Mouse (Mus musculus) urinary bladder, postnatal 25 days (tissue): ENCODE results near the gene Mapkap1.
A peak's percentile ranks its signal among the peaks of the same experiment; 100 is the strongest.

Experiments
- DNase-seq: peaks from one replicate; pipeline ENCODE4 v3.0.0; 2022; ENCODE audit warnings: low spot score

Mapkap1 gene

DNA sequence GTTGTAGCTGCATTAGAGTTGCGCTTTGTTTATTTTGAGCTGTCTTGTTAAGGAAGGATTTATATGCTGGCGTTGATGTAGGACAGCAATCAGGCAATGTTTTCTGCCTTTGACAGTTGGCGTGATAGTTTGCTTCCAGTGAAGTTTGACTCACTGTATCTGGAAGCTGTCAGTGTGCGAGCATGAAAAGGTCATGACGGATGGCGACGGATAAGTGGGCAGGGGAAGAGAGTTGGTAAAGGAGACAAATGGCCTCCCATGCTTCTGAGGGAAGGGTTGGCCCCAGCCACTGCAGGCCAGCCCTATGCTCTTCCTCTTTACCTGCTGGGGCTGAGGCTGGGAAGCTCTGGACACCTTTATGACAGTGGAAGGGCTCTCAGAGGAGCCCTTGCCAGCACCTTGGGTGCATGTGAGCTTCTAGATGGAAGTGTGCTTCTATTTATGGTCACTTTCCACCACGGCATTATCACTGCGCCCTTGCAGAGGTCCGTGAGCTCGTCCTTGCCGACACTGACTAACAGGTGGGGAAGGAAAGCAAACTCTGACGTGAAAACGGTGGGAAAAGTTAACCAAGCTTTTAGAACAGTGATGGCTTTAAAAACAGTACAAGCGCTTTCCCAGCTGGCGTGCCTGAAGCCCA is 185.3 kb downstream of the Mapkap1 start:
- DNase-seq: no peak

DNA sequence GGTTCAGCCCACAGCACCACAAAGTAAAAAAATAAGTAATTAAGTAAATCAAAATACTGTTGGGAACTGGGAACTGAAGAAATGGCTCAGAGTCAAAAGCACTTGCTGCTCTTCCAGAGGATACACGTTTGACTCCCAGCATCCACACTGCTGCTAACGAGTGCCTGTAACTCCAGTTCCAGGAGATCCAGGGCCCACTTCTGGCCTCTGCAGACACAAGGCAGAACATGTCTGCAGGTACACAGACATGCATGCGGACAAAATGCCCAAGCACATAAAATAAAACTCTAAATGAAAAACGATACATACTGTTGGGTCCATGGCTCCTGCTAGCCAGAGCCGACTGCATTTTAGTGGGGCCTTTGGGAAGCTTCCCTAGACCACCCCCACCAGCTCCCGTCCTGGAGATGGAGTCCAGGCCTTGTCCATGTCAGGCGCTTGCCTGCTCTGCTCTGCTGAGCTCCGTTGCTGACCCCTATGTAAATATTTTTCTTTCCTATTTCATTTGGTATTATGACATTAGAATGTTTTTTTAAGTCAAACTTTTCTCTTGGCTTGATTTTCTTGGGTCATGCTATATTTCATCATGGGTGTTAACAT is 185.9 kb downstream of the Mapkap1 start:
- no peak for DNase-seq

DNA sequence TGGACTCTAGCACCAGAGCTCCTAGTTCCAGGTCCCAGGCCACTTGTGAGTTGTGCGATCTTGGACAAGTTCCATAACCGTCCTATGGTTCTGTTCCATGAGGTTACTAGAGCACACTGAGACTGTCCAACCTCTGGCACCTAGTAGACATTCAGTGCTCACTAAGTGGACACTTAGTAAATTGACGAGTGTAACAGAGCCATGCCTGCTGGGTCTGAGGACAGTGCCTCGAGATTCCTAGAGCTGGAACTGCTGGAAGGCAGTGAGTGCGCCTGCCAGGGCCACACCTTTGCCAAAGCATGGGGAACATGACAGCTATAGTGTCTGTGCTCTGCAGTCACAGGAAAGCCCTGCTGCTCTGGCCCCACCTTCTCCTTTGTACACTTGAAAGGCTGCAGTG is 187.4 kb downstream of the Mapkap1 start:
- no peak for DNase-seq

DNA sequence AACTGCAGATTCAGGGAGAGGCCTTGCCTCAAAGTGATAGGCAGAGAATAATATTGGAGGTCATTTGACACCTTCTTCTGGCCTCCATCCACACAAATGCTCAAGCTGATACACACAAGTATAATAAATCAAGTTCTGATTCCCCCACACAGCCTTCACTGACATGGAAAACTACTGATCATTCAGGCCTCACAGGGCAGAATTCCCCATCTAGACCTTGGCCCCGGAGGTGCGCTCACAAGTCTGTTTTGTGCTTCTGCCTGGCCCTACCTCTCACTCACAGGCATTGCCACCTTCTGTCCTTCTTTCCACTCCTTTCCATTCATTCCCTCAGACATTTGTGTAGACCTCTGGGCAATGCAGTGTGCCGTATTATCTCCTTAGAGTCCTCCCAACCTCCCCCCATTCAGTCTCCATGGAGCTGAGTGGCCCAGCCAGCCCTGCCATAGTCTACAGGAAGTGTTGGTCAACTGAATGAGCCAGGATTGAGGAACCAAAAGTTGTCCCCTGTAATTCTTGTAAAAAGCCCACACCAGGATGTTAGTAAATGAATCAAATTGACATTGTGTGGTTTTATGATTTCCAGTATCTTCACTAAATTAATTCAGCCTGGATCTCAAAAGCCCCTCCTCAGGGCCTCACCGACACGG is 193.2 kb downstream of the Mapkap1 start:
- DNase-seq: no peak

GRCm38 (mm10) chr2:34600734-34601133 is 194.2 kb downstream of the Mapkap1 start:
- DNase-seq: no peak

- DNase-seq: no peak
These were observed 195.6 kb downstream of the Mapkap1 start for GRCm38 (mm10) chr2:34602111-34602541.

- DNase-seq: no peak
These were observed 196.3 kb downstream of the Mapkap1 start for GRCm38 (mm10) chr2:34602896-34603295.

DNA sequence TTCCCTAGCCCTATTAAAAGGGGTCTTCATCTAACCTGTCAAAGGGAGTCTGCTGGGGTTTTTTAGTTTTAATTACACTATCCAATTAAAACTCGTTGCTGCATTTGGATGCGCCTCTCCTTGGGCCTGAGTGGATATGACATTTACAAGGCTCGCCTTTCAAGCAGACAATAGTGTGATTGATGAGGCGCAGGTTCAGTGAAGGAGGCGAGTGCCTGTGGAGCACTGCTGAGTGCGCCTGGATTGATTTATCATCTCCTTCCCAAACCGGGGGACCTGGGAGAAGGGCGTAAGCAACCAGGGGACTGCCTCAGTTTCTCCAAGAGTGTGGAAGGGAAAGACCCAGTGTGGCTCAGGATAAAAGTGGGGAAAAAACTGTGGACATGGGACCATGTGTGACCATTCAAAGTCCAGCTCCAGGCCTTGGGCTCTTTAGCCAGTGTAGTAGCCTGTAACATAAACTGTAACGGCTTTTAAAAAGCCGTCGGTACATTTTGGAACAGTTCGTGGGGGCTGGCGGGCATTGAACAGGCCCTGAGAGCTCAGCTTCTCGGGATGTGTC is 197.2 kb downstream of the Mapkap1 start:
- DNase-seq: no peak

- DNase-seq: no peak
These were observed 198.5 kb downstream of the Mapkap1 start for GRCm38 (mm10) chr2:34605040-34605439.

DNA sequence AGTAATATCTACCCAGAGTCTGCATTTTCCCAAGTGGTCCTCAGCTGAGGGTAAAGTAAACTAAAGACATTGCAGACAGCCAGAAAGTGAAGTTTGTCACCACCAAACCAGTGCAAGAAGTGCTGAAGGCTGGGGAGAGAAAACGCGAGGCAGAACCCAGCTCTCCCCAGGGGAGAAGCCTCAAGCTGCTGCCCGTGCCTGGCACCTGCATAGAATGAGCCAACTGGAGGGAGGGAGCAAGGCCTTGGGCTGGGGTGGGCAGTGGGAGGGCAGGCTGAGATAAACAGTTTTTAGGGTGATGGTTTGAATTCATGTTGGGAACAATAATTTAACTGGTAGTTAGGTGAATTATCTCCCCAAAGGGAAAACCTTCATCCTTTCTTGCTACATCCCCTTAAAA is 202.3 kb downstream of the Mapkap1 start:
- no peak for DNase-seq

GRCm38 (mm10) chr2:34609516-34609915 is 202.9 kb downstream of the Mapkap1 start:
- DNase-seq: no peak

DNA sequence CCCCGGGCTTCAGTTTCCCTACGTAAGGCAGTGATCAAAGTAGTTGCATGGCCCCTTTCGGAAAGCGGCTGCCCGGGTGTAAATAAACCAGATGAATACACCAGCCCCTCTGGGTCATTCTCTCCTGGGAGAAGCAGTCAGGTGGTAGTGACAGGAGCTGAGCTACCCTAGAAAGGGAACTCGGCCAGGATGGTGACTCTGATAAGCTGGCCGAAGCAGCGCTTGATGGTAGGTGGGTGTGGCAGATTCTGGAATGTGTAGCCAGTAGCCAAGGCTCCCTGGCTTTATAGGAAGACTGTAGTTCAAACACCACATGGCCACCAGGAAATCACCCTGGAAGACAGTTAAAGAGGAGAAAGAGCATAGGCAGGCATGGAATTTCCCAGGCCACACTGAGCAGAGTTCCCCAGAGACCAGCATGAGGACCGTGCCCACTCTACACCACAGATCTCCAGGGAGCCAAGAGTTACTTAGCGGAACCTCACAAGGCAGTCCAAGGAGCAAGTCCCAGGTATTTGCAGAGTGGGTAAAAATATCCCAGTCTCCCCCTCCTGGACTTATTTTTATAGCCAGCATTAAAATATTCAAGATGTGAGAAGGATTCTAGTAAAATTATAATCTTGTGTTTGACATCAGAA is 214.3 kb downstream of the Mapkap1 start:
- DNase-seq: peak; percentile 11

GRCm38 (mm10) chr2:34621485-34621884 is 214.9 kb downstream of the Mapkap1 start:
- no peak for DNase-seq

DNA sequence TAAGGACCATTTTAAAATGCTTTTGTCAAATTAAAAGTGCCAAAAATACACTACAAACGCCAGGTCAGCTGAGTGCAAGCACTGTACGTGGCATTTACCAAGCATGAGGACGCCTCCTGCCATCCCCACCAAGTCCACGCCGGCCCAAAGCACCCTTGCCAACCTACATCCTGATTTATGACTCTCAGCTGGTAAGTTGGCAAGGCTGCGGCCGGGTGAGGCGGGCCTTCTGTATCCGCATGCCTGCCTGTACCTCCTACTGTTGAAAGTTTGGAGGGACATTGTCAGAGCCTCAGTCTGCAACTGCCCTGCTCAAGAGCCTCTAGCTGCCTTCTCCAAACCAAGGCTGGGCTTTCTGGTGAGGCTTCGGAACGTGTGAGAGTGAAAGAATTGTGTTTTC is 215.9 kb downstream of the Mapkap1 start:
- DNase-seq: no peak

GRCm38 (mm10) chr2:34623181-34623580 is 216.6 kb downstream of the Mapkap1 start:
- no peak for DNase-seq

DNA sequence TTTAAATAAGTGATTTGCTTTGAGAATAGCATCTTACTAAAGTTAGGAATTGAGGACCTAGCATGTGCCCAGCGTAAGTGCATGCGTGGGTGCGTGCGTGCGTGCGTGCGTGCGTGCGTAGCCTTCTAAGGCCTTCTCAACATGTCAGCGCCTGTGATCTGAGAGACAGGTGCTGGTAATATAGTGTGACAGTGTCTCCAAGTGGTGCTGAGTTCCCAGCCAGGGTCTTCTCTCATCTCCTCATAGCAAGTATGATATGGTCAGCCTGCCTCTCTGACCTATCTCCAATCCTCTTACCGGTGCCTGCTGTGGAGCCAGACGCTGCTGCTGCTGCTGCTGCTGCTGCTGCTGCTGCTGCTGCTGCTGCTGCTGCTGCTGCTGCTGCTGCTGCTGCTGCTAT is 217.5 kb downstream of the Mapkap1 start:
- DNase-seq: no peak

GRCm38 (mm10) chr2:34627328-34628226 is 221.0 kb downstream of the Mapkap1 start:
- no peak for DNase-seq

- no peak for DNase-seq
These were observed 222.5 kb downstream of the Mapkap1 start for GRCm38 (mm10) chr2:34628903-34629540.

DNA sequence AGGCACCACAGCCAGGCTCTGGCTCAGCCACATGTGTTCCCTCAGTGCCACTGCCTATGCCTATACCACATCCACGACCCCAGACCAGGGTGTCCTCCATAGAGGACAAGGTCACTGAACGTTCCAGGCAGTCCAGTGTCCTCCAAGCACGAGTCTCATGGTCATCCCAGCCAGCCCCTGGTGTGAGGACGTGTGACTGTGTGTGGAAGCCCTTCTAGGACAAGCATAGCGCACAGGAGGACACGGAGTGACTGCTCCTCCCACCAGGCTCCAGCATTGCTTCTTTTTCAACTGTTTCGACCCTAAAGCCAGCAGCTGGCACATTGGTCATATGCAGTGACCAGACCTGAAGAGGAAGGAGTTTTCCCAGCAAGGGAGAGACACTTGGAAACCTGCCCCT is 223.2 kb downstream of the Mapkap1 start:
- no peak for DNase-seq

GRCm38 (mm10) chr2:34630445-34630844 is 223.9 kb downstream of the Mapkap1 start:
- no peak for DNase-seq

GRCm38 (mm10) chr2:34632051-34632450 is 225.5 kb downstream of the Mapkap1 start:
- no peak for DNase-seq
